Mouse (Mus musculus) skeletal muscle tissue, postnatal 0 days (tissue): ENCODE data around the gene Olfr492. TPM values are rescaled to one million over a fixed set of nuclear protein-coding genes. Genes with fewer than 3 reads are reported as not detected.

Experiments
- polyA plus RNA-seq: library from polyadenylated mRNA; unstranded; fragments of >200 nt; fragmentation: Nextera tagmentation; extraction: Ambion mirVana; gene quantifications from 2 replicates; pipeline ENCODE4 v1.2.1, GENCODE M21; 2015

Gene Olfr492
- not detected in 2 replicates for polyA plus RNA-seq

DNA sequence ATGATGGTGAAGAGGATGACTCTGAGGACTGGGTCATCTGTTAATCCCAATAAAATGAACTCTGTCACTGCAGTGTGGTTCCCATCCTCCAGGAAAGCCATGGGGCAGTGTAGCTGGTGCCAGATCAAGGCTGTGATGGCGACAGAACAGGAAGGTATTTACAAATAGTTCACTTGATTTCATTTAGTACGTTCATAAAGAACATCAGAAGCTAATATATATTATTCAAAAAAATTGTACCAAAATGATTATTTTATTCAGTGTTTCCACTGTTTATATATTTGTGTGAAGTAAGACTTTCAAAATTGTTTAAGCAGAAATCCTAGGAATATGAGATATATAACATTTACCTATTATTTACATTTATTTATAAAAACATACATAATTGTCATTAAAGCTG, at the start of gene Olfr492:
TSS of gene Olfr492 (minus strand) at position 101 of the 400 bp plus-strand sequence.

DNA sequence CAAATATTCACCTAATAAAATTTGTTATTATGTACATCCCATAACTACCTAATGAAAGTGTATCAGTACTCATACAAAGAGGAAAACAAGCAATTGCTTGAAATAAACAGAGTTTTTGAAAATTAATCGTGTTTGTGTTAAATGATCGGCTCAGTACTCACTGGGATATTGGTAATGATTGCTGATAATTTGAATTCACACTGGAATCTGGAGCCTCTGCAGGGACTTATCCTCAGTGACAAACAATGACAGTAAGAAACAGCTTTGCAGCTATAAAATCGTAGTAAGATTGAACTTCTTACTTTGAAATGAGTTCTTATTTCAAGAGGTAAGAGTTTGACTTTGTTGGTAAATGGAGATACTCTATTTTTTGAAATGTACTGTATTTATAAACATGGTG, 41.6 kb upstream of the Olfr492 start, which contains the start of gene Olfr494:
TSS of gene Olfr494 (plus strand) at position 301 of the 400 bp plus-strand sequence.

DNA sequence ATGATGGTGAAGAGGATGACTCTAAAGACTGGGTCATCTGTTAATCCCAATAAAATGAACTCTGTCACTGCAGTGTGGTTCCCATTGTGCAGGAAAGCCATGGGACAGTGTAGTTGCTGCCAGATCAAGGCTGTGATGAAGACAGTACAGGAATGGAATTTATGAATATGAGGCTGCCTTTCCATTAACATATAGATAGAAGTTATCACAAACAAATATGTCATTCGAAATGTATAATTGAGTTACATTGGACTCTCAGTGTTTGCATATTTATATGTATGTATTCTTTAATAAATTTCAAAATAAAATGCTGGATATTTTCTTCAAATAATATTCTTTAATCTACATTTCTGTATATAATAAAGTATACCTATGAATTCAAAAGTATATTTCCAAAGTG, 23.4 kb upstream of the Olfr492 start, which contains the start of gene Olfr493:
TSS of gene Olfr493 (minus strand) at position 101 of the 400 bp plus-strand sequence.

DNA sequence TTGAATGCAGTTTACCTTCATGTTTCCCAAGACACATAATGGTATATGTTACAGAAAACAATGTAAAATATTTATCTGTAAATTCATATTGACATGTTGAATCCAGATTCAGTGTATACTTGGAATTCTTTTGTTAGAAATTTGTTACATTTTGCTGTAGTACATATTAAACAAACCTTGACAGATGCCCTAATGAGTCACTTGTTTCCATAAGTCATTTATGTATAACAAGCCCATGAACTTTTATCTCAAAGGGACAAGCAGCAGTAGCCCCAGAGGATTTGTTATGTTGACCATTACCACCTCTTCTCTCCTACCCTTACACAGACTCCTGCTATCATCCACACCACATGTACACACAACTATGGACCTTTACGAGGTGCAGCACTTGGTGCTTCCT, 10.3 kb downstream of the Olfr492 start, which contains the start of gene Olfr491:
TSS of gene Olfr491 (plus strand) at position 301 of the 400 bp plus-strand sequence.

DNA sequence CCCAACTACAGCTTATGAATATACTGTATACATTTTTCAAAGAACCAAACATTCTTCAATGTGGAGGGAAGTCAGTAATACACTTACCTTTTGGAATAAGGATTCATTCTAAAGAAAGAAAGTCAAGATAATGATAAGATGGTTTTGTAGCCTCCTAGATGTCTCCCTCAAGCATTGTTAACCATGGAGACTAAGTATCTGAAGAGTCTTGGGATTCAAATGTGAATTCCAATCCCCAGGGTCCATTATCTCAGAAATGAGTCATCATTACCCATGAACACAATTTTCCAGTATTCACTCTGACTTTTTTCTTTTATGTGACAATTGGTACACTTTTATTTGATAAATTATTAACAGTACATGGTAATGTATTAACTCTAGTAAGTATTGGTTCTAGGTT, 34.6 kb downstream of the Olfr492 start, which contains the start of gene Olfr490:
TSS of gene Olfr490 (minus strand) at position 101 of the 400 bp plus-strand sequence.

Other genes starting within 250 kb of the Olfr492 start
- gene Olfr481, start 243.8 kb downstream of the Olfr492 start, polyA plus RNA-seq = not detected in 2 replicates
- gene Olfr482, start 226.1 kb downstream of the Olfr492 start, polyA plus RNA-seq = not detected in 2 replicates
- gene Olfr483, start 222.8 kb downstream of the Olfr492 start, polyA plus RNA-seq = not detected in 2 replicates
- gene Olfr484, start 196.2 kb downstream of the Olfr492 start, polyA plus RNA-seq = not detected in 2 replicates
- not detected in 2 replicates for gene Olfr485, start 163.8 kb downstream of the Olfr492 start, polyA plus RNA-seq
- gene Olfr486, start 150.9 kb downstream of the Olfr492 start, polyA plus RNA-seq = not detected in 2 replicates
- gene Olfr487, start 109.0 kb downstream of the Olfr492 start, polyA plus RNA-seq = not detected in 2 replicates
- not detected in 2 replicates for gene Olfr488, start 65.3 kb downstream of the Olfr492 start, polyA plus RNA-seq
- gene Olfr490, start 34.7 kb downstream of the Olfr492 start, polyA plus RNA-seq = not detected in 2 replicates
- not detected in 2 replicates for gene Olfr491, start 10.2 kb downstream of the Olfr492 start, polyA plus RNA-seq
- not detected in 2 replicates for gene Olfr493, start 23.3 kb upstream of the Olfr492 start, polyA plus RNA-seq
- not detected in 2 replicates for gene Olfr494, start 41.7 kb upstream of the Olfr492 start, polyA plus RNA-seq
- not detected in 2 replicates for gene Olfr495, start 69.5 kb upstream of the Olfr492 start, polyA plus RNA-seq
- not detected in 2 replicates for gene Olfr497, start 96.7 kb upstream of the Olfr492 start, polyA plus RNA-seq
- gene Olfr498, start 141.7 kb upstream of the Olfr492 start, polyA plus RNA-seq = not detected in 2 replicates
- not detected in 2 replicates for gene Olfr502, start 201.4 kb upstream of the Olfr492 start, polyA plus RNA-seq
- gene Olfr503, start 220.9 kb upstream of the Olfr492 start, polyA plus RNA-seq = not detected in 2 replicates
- gene Olfr504, start 242.1 kb upstream of the Olfr492 start, polyA plus RNA-seq = not detected in 2 replicates